Mouse (Mus musculus): ENCODE measurements at regions not wholly inside any gene's neighbourhood (a gene's known extent, or its start where the extent isn't known, plus 50 kb on each side); places are given as distances from the start of the nearest gene placed in this dataset.

- DNase-seq: no peak
- intact Hi-C loops (cut with DNase I): loop anchor here (5.0 kb wide), 1 partner anchor 111 kb away; no protein-coding TSS in a partner anchor
Observed at GRCm38 (mm10) chr11:32991036-32991616, 156.1 kb downstream of the Fgf18 start.

GRCm38 (mm10) chr11:32990201-32990600, 157.0 kb downstream of the Fgf18 start:
- no peak for DNase-seq
- intact Hi-C loops (cut with DNase I): loop anchor here (5.0 kb wide), 1 partner anchor 112 kb away; no protein-coding TSS in a partner anchor

- intact Hi-C loops (cut with DNase I): no loop called here
Observed at GRCm38 (mm10) chr11:32978899-32979298, 154.5 kb upstream of the Smim23 start.

GRCm38 (mm10) chr11:32976572-32976971, 152.2 kb upstream of the Smim23 start:
- intact Hi-C loops (cut with DNase I): no loop called here
- no peak for DNase-seq

More at GRCm38 (mm10) chr11:32978899-32979298, 154.5 kb upstream of the Smim23 start:
- DNase-seq: no peak

- DNase-seq: no peak
- intact Hi-C loops (cut with DNase I): no loop called here
Observed at GRCm38 (mm10) chr11:32973453-32973852, 149.0 kb upstream of the Smim23 start.

GRCm38 (mm10) chr11:32965418-32965817, 141.0 kb upstream of the Smim23 start:
- intact Hi-C loops (cut with DNase I): no loop called here

GRCm38 (mm10) chr11:32963625-32964293, 139.4 kb upstream of the Smim23 start:
- DNase-seq: no peak
- intact Hi-C loops (cut with DNase I): no loop called here

More at GRCm38 (mm10) chr11:32965418-32965817, 141.0 kb upstream of the Smim23 start:
- DNase-seq: no peak

- intact Hi-C loops (cut with DNase I): no loop called here
- DNase-seq: no peak
Observed at GRCm38 (mm10) chr11:32961600-32961999, 137.2 kb upstream of the Smim23 start.

- no peak for DNase-seq
- intact Hi-C loops (cut with DNase I): loop anchor here (5.0 to 10.0 kb wide), 4 partner anchors 136 to 334 kb away; partner anchors contain the start of gene Fgf18
Observed at GRCm38 (mm10) chr11:32958961-32959360, 134.6 kb upstream of the Smim23 start.

- intact Hi-C loops (cut with DNase I): loop anchor here (2.0 to 10.0 kb wide), 5 partner anchors 138 to 332 kb away; partner anchors contain the start of gene Fgf18
Observed at GRCm38 (mm10) chr11:32956993-32957392, 132.6 kb upstream of the Smim23 start.

GRCm38 (mm10) chr11:32952271-32952670, 127.9 kb upstream of the Smim23 start:
- intact Hi-C loops (cut with DNase I): loop anchor here (10.0 kb wide), 2 partner anchors 143 to 327 kb away; no protein-coding TSS in a partner anchor

More at GRCm38 (mm10) chr11:32956993-32957392, 132.6 kb upstream of the Smim23 start:
- peak; percentile 41 to 44 for DNase-seq

GRCm38 (mm10) chr11:32948132-32948531, 123.7 kb upstream of the Smim23 start:
- intact Hi-C loops (cut with DNase I): no loop called here
- no peak for DNase-seq

More at GRCm38 (mm10) chr11:32952271-32952670, 127.9 kb upstream of the Smim23 start:
- DNase-seq: no peak

GRCm38 (mm10) chr11:32946481-32947001, 122.1 kb upstream of the Smim23 start:
- intact Hi-C loops (cut with DNase I): no loop called here
- DNase-seq: peak; percentile 57 to 63

GRCm38 (mm10) chr11:32945071-32945470, 120.7 kb upstream of the Smim23 start:
- no peak for DNase-seq
- intact Hi-C loops (cut with DNase I): no loop called here

- peak; percentile 17 to 35 for DNase-seq
- intact Hi-C loops (cut with DNase I): no loop called here
Observed at GRCm38 (mm10) chr11:32941331-32942009, 117.1 kb upstream of the Smim23 start.

- intact Hi-C loops (cut with DNase I): no loop called here
- no peak for DNase-seq
Observed at GRCm38 (mm10) chr11:32939102-32939501, 114.7 kb upstream of the Smim23 start.

- DNase-seq: peak in 1 of 2 experiments; percentile 6
- intact Hi-C loops (cut with DNase I): no loop called here
Observed at GRCm38 (mm10) chr11:32937167-32937566, 112.8 kb upstream of the Smim23 start.

- intact Hi-C loops (cut with DNase I): no loop called here
- no peak for DNase-seq
Observed at GRCm38 (mm10) chr11:32931928-32932327, 107.5 kb upstream of the Smim23 start.

GRCm38 (mm10) chr11:32931018-32931417, 106.6 kb upstream of the Smim23 start:
- DNase-seq: no peak
- intact Hi-C loops (cut with DNase I): no loop called here

GRCm38 (mm10) chr11:32928837-32929236, 104.4 kb upstream of the Smim23 start:
- intact Hi-C loops (cut with DNase I): no loop called here
- DNase-seq: no peak
